Mouse (Mus musculus) liver, postnatal 0 days (tissue): ENCODE measurements at regions not wholly inside any gene's neighbourhood (a gene's known extent, or its start where the extent isn't known, plus 50 kb on each side); places are given as distances from the start of the nearest gene placed in this dataset.

Experiments
- CTCF ChIP-seq: sonication (generic); IDR thresholded peaks from 2 replicates; pipeline ENCODE4 v1.5.1; 2016; ENCODE audit warnings: antibody characterized with exemption, low read depth
- EP300 ChIP-seq: IDR thresholded peaks from 2 replicates; pipeline ENCODE4 v1.6.1; 2016; ENCODE audit warnings: antibody characterized with exemption, low read depth, mild to moderate bottlenecking

DNA sequence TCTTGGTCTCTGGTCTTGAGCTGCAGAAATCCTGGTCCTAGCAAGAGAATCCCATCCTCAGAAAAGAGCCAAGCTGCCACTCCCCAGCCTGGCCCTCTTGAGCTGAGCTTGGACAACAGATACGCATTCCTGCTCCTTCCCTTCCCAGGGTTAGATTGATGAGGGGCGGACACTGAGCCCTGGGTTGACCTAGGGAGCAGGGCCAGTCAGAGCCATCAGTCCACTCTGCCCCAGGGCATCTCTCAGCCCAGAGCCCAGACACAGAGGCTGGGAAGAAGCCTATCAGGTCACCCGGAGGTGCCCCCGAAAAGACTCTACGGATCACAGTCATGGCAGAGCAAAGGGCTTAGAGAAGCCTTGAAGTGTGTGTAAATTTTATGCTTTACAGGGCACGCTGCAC, 95.2 kb downstream of the Tfap2a start:
- no peak for TF ChIP-seq CTCF
- no peak for TF ChIP-seq EP300
